Mouse (Mus musculus) frontal cortex, adult (tissue): ENCODE measurements around the gene Rrp7a.

Experiments
- ATAC-seq: cut with Nextera tagmentation; 2 replicates; pipeline ENCODE4 v1.9.2; 2017; ENCODE audit warnings: mild to moderate bottlenecking, moderate library complexity, mixed read lengths; ENCODE audit not compliant: low TSS enrichment

Rrp7a gene

DNA sequence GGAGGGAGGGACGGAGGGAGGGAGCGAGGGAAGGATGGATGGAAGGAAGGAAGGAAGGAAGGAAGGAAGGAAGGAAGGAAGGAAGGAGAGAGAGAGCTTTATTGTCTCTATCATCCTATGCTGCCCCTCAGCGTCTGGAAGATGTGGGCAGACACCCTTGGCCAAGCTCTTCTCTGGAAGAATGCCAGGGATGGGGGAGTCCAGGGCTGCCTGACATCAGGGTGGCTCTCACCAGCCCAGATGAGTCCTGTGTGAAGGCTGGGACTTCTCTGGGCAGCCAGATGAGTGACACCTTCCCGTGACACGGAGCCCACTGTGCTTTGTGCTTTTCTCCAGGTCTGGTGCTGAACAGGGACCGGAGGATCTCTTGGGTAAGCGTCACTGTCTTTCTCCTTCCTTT, 10.7 kb downstream of the Rrp7a start:
- ATAC-seq, result no peak

DNA sequence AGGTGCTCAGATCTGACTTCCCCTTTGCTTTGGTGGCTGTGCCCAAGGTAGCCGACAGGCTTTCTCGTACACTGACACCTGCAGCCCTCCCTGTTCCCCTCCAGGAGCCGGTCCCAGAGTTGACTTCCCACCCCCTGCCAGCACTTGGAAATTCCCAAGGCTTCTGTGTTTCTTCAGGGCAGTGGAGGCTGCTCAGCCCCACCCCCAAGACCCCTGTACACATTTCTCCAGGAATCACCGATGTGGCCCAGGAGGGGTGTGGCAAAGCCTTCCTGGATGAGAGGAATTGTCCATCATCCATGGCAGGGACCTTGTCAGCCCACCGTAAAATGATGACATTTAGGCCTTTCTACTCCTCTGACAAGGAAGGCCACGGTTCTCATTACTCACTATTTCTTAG, 11.3 kb downstream of the Rrp7a start:
- ATAC-seq, result no peak

DNA sequence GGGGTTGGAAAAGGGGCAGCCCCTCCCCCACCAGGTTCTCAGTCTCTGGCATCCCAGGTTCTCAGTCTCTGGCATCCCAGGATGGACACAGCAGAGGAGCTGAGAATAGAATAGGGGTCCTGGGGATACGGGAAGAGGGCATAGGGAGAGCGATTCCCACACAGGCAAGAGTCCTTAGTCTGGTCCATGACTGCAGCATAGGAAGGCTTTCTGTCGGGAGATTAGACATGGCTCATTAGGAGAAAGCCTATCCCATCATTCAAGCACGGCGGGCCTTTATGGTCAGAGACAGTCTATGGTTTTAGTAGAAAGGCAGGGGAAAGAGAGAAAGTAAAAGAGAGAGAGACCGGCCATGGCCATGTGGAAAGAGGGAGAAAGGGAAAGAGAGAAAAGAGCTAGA, 14.8 kb downstream of the Rrp7a start:
- no peak for ATAC-seq

DNA sequence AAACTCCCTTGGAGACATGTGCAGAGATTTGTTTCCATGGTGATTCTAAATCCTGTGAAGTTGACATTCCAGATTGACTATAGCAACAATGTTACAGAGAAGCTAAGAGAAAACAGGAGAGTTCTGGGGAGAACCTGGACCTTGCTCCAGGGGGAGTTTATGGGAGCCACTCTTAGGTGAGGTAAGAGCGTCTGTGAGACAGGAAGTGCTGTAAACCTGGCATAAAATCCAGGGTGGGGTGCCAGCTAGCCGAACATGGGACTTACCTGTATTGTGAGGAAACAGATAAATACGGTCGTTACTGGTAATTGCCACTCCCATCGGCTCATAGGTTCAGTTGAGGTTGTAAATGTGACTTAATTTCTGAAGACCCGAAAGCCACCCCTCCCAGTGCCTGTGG, 16.2 kb downstream of the Rrp7a start:
- ATAC-seq, result no peak

DNA sequence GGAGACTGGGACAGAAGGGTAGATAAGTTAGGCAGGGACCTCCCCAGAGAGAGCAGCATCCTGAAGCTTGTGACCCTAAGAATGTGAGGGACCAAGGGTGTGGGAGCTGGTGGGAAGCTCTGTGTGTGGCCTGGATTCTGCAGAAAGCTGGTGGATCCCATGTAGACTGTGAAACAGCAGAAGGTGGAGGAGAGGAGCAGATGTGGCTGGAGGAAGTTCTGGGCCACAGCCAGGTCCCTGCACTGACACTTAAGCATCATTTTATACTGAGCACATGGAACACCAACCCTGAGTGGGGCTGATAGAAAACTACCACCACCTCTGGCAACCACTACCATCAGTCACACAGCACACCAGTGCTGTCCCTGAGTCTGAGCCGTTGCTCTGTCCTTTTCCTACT, 19.5 kb downstream of the Rrp7a start:
- peak; percentile 59 for ATAC-seq

DNA sequence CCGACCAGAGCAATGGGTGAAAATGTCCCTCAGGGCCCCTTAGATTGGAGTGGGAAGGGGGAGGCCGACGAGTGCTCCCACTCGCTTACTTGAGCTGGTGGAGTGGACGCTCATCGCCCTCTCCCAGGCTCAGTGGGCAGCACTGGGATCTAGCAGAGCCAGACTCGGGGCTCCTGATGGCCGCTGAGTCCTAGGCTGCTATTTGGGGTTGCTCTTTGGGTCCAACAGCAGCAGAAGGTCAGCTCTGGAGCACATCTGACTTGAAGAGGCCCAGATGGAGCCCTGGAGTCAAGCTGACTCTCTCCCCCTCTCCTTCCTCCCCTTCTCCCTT, 22.3 kb downstream of the Rrp7a start:
- ATAC-seq, result no peak

DNA sequence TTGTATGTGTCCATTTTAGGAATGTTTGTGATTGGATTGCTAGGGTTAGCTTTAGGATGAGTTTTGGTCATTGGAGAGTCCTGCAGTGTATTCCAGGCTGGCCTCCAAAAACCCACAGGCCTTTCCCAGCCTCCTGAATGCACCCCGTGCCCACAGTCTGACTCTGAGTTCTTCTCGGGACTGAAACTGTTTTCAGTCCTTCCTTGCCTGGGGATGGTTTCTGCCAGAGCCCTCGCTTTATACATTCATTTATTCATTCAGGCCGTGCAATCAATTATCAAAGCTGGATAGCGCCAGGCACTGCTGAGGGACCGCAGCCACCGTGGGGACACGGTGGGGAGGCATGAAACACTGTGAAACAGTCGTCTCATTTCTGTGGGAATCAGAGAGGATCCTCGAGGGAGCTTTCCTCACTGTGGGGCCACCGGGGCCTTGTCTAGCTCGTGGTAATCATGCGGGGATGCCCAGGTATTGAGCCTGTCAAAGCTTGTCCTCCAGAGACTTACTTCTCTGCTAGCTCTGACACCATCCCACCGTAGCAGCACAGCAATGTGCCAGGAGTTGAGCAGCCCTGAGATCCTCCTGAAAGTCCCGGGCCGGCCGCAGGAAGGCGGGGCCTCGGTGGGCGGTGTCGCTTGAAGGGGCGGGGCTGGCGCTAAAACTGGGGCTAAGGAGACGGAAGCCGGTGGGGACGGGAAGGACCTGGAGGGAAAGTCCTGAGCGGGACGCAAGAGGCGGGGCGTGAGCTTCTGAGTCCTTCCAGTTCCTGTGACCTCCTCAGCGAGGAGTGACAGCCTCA, 22.9 kb downstream of the Rrp7a start:
- ATAC-seq, result 0 out of 2 replicates have a peak, but pooled peaks have one; percentile 38

DNA sequence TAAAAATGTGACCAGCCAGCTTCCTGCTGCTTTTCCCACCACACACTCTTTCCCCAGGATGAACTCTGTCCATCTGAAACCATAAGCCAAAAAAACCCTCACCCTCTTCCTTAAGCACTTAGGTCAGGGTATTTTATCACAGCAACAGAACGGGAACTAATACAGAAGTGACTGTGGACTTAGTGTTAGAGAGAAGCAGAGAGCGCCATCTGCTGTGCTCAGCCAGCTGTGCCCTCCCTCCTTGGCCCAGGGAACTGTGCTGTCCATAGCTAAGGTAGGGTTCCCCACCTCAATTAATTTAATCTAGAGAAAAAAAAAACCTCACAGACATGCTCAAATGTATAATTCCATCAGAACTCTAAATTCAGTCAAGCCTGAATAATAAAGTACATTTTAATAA, 26.7 kb downstream of the Rrp7a start:
- no peak for ATAC-seq

DNA sequence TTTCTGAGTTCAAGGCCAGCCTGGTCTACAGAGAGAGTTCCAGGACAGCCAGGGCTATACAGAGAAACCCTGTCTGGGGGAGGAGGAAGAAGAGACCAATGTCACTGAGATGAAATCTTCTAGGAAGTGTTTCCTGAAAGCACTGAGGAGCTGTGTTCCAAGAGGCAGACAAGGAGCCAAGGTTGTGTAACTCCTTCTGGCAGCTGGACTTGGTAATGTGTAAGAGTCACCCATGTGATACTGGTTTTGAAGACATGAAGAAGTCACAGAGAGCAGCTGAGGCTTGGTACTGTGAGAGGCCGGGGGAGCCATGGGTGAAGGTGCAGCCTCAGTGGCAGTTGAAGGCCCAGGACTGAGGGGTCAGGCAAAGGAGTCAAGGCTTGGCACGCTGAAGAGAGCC, 28.9 kb downstream of the Rrp7a start:
- no peak for ATAC-seq

DNA sequence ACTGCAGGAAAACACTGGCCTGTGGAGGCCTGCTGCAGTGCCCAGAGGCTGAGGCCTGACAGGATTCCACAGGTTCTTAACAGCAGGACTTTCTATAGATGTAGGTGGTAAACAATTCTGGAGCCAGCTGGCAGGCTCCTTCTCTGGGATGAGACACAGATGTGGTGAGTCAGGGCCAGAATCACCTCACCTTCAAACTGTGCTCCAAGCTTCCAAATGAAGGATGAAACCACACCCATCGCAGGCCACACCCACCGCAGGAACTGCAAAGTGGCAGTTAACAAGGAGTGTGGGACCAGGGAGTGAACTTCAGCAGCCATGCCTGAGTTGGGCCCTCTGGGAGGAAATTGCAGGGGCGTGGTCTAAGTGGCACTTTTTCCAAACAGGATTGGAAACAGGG, 31.7 kb downstream of the Rrp7a start:
- no peak for ATAC-seq

DNA sequence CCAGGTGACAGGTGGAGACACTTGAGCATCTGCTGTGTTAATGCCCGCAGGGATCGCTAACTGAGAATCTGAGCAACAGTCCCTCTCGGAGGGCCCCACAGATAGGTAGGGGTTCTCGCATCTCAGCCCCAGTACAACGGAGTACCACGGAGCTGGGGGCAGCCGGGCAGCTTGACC, 33.3 kb downstream of the Rrp7a start, which contains the start of gene Serhl:
TSS of gene Serhl (plus strand) at position 78 of the 177 bp plus-strand sequence.
- ATAC-seq, result no peak

DNA sequence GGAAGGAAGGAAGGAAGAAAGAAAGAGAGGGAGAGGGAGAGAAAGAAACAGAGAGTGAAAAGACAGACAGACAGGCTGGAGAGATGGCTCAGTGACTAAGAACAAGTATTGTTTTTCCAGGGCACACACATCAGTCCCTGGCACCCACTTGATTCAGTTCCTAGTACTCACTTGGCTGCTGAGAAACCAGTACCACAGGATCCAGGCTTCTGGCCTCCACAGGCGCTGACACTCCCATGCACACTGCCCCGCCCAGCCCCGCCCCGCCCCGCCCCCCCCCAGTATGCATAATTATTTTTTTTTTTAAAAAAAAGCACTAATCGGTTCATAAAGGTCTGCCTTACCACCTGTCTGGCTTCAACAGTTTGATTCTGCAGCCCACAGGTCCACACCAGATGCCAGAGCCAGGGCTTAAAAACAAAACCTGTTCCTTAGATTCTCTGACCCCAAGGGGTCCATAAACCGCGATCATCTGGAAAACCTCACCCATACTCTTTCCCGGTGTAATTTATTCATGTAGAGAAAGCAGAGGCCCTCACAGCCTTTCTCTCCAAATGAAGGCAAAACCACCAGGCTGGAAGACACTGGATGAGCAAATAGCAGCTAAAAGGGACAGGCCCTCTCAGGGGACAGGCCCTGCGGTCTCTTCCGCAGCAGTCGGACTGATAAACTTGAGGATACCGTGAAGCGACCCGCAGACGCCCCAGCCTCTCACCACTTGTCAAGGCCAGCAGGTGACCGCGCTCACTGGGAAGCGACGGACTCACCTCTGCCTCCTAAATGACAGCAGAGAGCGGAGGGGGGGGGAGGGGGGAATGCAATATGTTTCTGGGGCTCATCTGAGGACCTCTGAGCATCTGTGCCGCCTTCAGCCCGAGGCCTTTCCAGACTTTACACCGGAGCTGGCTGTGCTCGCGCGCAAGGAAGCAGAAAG, 33.8 kb downstream of the Rrp7a start:
- ATAC-seq, result no peak

DNA sequence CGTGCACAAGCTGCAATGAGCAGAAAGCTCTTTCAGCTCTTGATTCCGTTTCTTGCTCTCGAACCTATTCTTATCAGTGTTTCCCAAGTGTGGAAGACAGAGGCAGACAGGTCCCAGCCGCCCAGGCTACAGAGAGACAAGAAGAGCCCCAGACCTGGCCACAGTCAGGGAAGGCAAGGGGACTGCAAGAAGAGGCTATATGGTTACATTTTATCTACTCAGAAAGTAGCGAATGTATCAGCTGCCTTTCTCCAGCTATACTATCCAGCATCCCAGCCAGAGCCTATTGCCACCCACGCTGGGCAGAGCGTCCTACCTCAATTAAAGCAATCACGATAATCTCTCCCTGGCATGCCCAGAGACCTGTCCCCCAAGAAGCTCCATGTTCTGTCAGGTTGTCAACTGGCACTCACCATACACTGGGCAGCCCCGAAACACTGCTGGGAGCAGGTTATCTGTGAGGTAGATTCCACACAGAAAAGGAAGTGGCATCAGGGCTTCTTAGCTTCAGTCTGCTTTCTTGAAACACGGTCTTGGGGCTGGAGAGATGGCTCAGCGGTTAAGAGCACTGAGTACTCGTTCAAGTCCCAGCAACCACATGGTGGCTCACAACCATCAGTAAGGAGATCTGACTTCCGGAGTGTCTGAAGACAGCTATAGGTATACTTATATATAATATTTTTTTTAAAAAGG, 35.8 kb downstream of the Rrp7a start:
- no peak for ATAC-seq

DNA sequence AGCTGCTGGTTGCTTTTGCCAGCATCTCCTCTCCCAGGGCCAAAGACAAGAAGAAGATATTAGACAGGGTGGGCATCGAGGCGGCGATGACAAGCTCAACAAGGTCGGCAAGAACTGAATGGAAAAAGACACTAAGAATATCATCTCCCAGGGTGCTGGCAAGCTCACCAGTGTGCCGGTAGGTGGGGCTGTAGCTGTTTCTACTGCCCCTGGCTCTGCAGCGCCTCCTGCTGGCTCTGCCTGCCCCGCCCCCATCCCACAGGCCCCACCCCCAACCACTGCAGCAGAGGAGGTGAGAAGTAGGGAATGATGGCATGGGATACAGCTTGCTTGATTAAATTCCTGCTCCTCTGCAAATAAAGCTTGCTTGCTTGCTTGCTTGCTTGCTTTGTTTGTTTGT, 36.7 kb downstream of the Rrp7a start:
- no peak for ATAC-seq

DNA sequence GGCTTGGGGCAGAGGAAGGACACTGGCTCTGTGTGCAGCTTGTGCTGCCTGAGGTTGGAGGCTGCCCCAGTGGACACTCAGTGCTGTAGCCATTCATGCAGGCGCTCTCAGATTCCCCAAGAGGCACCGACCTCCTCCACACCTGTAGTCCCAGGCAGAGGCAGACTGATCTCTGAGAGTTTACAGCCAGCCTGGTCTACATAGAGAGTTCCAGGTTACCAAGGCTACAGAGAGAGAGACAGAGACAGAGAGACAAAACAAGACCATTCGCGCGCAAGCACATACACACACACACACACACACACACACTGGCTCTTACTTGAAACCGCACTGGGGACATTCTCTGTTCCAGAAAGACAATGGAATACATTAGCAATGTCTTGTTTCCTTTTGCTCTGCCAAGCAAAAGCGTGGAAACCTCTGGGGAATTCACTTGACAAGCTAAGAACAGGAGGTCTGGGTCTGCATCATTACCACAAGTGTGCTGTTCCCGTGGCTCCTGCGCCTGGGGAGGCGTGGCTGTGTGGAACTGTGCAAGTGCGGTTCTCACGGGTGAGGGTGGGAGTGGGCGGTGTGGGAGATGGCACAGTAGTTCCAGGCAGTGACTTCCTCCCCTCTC, 38.5 kb downstream of the Rrp7a start:
- peak; percentile 59; the same call in 1 of the 2 replicates for ATAC-seq

DNA sequence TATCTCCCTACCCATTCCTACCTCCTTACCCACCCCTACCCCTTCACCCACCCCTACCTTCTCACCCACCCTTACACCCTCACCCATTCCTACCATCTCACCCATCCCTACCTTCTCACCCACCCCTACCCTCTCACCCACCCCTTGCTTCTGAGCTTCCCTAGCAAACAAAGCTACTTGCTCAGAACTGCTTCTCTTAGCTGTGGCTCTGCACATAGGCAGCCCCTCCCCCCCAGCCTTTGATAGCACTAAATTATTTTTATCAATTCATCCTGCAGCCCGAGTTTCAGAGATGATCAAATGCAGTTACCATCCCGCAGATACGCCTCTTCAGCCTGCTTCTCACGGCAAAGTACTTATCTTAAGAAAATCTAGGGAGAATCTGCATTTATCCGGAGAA, 39.1 kb downstream of the Rrp7a start:
- ATAC-seq, result no peak

DNA sequence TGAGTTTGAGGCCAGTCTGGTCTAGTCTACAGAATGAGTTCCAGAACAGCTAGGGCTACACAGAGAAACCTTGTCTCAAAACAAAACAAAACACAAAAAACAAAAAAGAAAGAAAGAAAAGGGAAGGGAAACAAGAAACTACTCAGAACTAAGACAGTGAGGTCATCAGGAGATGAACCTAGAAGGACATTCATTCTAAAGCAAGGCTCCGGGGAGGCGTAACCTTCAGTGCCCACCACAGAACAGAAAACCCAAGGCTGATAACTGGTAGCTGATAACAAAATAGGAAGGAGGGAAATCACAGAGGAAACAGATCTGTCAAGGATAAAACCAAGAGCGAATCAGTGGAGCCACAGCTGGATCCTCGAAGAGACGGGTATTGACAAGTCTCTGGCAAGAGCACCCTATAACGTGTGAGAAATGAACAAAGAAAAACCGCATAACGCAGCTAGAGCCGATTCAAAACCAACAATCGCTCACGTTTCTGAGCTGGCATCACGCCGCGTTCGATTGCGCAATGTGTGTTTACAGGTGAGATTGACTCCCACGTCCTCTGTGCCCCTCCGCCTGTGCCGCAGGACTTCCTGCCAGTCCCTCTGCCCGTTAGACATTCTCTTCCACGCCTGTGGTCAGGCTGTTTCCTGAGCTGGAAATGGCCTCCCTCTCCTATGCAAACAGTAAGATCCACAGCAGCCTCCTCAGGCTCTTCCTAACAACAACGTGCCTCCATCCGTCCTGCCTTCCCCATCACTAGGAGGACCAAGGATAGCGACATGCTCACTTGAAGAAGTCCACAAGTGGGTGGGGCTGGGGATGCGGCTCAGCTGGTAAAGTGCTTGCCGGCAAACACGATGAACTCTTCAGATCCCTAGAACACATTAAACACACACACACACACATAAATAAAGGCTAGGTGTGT, 46.7 kb downstream of the Rrp7a start:
- ATAC-seq, result no peak

DNA sequence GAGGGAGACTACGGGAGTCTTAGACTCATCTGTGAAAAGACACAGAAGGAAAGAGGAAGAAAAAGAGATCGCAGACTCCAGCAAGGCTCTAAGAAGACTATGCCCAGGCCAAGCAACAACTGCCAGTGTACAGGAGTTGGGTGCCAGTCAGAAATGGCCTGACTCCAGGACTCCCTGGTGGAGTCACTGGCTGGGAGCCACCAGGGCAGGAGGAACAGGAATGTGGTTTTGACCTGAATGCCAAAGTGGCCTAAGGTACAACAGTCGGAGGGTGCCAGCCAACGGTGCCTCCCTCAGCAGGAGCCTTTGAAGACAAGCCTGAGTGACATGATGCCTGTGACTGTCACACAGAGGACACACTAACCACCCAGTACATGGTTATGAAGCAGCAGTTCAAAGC, 48.4 kb downstream of the Rrp7a start:
- no peak for ATAC-seq

DNA sequence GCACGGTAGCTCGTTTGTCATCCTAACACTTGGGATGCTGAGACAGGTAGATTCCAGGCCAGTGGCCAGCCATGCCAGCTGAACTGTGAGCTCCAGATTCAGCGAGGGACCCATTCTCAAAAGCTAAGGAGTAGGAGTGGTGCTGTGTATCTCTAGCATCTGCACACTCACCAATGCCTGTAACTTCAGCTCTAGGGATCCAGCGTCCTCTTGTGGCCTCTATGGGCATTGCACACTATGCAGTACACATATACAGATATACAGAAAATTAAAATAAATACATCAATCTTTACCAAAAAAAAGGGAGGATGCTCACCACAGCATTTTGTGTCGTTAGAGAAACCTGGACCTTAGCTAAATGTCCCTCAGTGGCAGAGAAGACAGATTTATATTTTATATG, 50.8 kb downstream of the Rrp7a start:
- ATAC-seq, result no peak

DNA sequence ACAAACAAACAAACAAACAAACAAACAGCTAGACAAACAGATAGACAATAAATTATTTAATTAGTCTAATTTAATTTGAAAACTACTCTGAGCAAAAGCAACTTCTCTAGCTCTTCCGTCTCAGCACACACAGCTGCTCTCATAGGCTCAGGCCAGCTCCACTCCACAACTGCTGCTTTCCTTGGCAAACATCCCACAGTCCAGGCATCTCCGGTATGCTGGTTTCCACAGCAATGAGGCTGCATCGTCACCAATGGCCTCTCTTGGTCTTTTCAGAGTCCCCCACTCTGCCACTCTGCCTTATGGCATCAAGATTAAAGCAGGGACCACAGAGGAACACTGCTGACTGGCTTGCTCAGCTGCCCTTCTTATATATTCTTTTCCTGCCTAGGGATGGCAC, 51.7 kb downstream of the Rrp7a start:
- no peak for ATAC-seq

DNA sequence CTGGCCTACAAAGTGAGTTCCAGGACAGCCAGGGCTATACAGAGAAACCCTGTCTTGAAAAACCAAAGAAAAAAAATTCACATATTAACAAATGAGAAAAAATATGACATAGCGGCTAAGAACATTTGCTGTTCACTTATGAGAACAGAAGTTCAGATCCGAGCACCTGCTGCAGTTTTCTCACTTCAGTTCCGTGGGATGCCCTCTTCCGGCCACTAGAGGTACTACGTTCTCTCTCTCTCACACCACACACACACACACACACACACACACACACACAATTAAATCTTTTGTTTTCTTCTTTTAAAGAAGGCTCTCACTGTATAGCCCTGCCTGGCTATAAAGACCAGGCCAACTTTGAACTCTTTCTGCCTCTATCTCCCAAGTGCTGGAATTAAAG, 54.3 kb downstream of the Rrp7a start:
- no peak for ATAC-seq
